ENCODE assay signal across 26 mouse cellular contexts in the genomic region with DNA sequence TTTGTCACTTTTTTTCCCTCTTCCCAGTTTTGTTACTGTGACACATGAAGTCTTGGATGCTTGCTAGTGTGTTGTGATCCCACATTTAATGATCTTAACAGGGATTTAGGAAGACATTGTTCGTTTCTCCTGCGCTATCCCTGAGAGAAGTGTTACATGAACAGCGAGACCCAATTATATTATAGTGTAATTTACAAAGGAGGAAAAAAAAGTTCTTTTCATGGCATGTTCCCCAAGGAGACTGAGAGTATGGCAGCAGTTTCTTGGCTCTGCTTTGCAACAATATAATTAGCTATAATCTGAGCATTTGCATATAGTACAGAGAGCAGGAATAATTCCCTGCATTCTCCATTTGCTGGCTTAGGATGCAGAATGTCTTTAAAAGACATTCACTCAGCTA.
DNase-seq lines count a peak whose midpoint lies in the region; ATAC-seq and TF ChIP-seq lines count a peak whose summit lies in the region.
"Had no signal": no experiment of that assay in that cellular context is flagged by ENCODE, and none has a peak within 500 bp of the region (broad histone marks: within the 10 kb centered on the region; RNA-seq: fewer than 3 reads in every experiment).

No protein-coding gene starts in this region.

- H3K27me3 ChIP-seq in forebrain, embryonic 12.5 days: peaks cover 3% of the 10 kb centered on the region; the same call in 1 of the 2 replicates
- H3K27me3 ChIP-seq in forebrain, embryonic 11.5 days (ENCODE audit: control insufficient read depth, insufficient read depth, low read length): no peaks in the 10 kb centered on the region
- H3K27me3 ChIP-seq in midbrain, embryonic 14.5 days (ENCODE audit: control insufficient read depth, insufficient read depth, low read length): no peaks in the 10 kb centered on the region
- no peaks in the 10 kb centered on the region for H3K27me3 ChIP-seq in midbrain, embryonic 16.5 days (ENCODE audit: control insufficient read depth, insufficient read depth, low read depth, low read length)
- peaks cover 9% of the 10 kb centered on the region for H3K27me3 ChIP-seq in forebrain, postnatal 0 days (ENCODE audit: insufficient read depth, low read length)
- H3K27me3 ChIP-seq in hindbrain, embryonic 14.5 days (ENCODE audit: control insufficient read depth, insufficient read depth, low read length): no peaks in the 10 kb centered on the region
- H3K27me3 ChIP-seq: heart, embryonic 15.5 days had no signal

- peaks cover 6% of the 10 kb centered on the region; the same call in 1 of the 2 replicates for H3K9me3 ChIP-seq in forebrain, embryonic 12.5 days
- peaks cover 8% of the 10 kb centered on the region for H3K9me3 ChIP-seq in forebrain, embryonic 11.5 days (ENCODE audit: control insufficient read depth, low read length)
- peaks cover 7% of the 10 kb centered on the region; the same call in 1 of the 2 replicates for H3K9me3 ChIP-seq in midbrain, embryonic 14.5 days (ENCODE audit: control insufficient read depth, low read length)
- H3K9me3 ChIP-seq in midbrain, embryonic 16.5 days (replicated peaks; ENCODE audit: control insufficient read depth, low read length, poor library complexity, severe bottlenecking): peaks cover 3% of the 10 kb centered on the region; the same call in 1 of the 2 replicates
- peaks cover 7% of the 10 kb centered on the region; the same call in 1 of the 2 replicates for H3K9me3 ChIP-seq in forebrain, postnatal 0 days (ENCODE audit: low read length)
- peaks cover 10% of the 10 kb centered on the region; the same call in 1 of the 2 replicates for H3K9me3 ChIP-seq in hindbrain, embryonic 14.5 days (ENCODE audit: control insufficient read depth, low read length)
- H3K9me3 ChIP-seq: G1E; heart, embryonic 15.5 days had no signal

- peak; percentile 39; the same call in 1 of the 2 replicates for ATAC-seq in forebrain, embryonic 12.5 days (ENCODE audit: low FRiP score)
- no peak for ATAC-seq in forebrain, embryonic 11.5 days (replicated peaks; ENCODE audit: low FRiP score)
- ATAC-seq in midbrain, embryonic 14.5 days (ENCODE audit: low FRiP score, low TSS enrichment): no peak
- no peak for ATAC-seq in midbrain, embryonic 16.5 days
- peak; percentile 63; the same call in 1 of the 2 replicates for ATAC-seq in forebrain, postnatal 0 days
- no peak for ATAC-seq in megakaryocyte, adult 5-6 weeks (ENCODE audit: poor library complexity, severe bottlenecking)
- no peak for ATAC-seq in hindbrain, embryonic 14.5 days (ENCODE audit: low FRiP score)
- ATAC-seq: CD4-positive, CD25-positive, alpha-beta regulatory T cell, adult 4 months; hindbrain, embryonic 16.5 days; inflammation-experienced regulatory T-cells, adult 6 months; intestine, postnatal 0 days had no signal

- H3K4me1 ChIP-seq in forebrain, embryonic 12.5 days: peaks cover 8% of the 10 kb centered on the region
- no peaks in the 10 kb centered on the region for H3K4me1 ChIP-seq in forebrain, embryonic 11.5 days (replicated peaks; ENCODE audit: control insufficient read depth, insufficient read depth, low read length)
- no peaks in the 10 kb centered on the region for H3K4me1 ChIP-seq in midbrain, embryonic 14.5 days (ENCODE audit: control insufficient read depth, insufficient read depth, low read length)
- 0 out of 2 replicates have a peak, but pooled peaks cover 2% of the 10 kb centered on the region for H3K4me1 ChIP-seq in midbrain, embryonic 16.5 days (ENCODE audit: control insufficient read depth, insufficient read depth, low read length)
- H3K4me1 ChIP-seq in forebrain, postnatal 0 days (ENCODE audit: insufficient read depth): no peaks in the 10 kb centered on the region
- no peaks in the 10 kb centered on the region for H3K4me1 ChIP-seq in hindbrain, embryonic 14.5 days (replicated peaks; ENCODE audit: control insufficient read depth, insufficient read depth, low read length)
- H3K4me1 ChIP-seq: embryonic facial prominence, embryonic 10.5 days; heart, embryonic 15.5 days; hindbrain, embryonic 10.5 days had no signal

- TF ChIP-seq CTCF in forebrain, postnatal 0 days (IDR thresholded peaks at IDR 0.05; ENCODE audit: low read depth): no peak

- no peak overlapping the region for H3K27ac ChIP-seq in forebrain, embryonic 12.5 days
- no peak overlapping the region for H3K27ac ChIP-seq in forebrain, embryonic 11.5 days (ENCODE audit: low read depth, low read length)
- H3K27ac ChIP-seq in midbrain, embryonic 14.5 days (replicated peaks; ENCODE audit: low read depth, low read length): no peak overlapping the region
- H3K27ac ChIP-seq in midbrain, embryonic 16.5 days (ENCODE audit: low read length): no peak overlapping the region
- H3K27ac ChIP-seq in forebrain, postnatal 0 days (ENCODE audit: low read depth, low read length): no peak overlapping the region
- H3K27ac ChIP-seq in hindbrain, embryonic 14.5 days: no peak overlapping the region
- H3K27ac ChIP-seq: embryonic facial prominence, embryonic 10.5 days; heart, adult 2 months; heart, embryonic 15.5 days; hindbrain, embryonic 10.5 days had no signal

- H3K4me3 ChIP-seq in forebrain, embryonic 12.5 days (replicated peaks): no peak overlapping the region
- no peak overlapping the region for H3K4me3 ChIP-seq in forebrain, embryonic 11.5 days (ENCODE audit: low read depth, low read length)
- no peak overlapping the region for H3K4me3 ChIP-seq in midbrain, embryonic 14.5 days (replicated peaks; ENCODE audit: low read depth, low read length)
- no peak overlapping the region for H3K4me3 ChIP-seq in midbrain, embryonic 16.5 days (ENCODE audit: low read depth, low read length)
- H3K4me3 ChIP-seq in forebrain, postnatal 0 days (ENCODE audit: low read depth, low read length): no peak overlapping the region
- no peak overlapping the region for H3K4me3 ChIP-seq in hindbrain, embryonic 14.5 days (replicated peaks; ENCODE audit: low read length)
- H3K4me3 ChIP-seq: embryonic facial prominence, embryonic 10.5 days; erythroblast, embryonic 14.5 days; heart, adult 2 months; heart, embryonic 15.5 days; hindbrain, embryonic 10.5 days had no signal

- H3K4me2 ChIP-seq in forebrain, embryonic 12.5 days: no peak overlapping the region
- no peak overlapping the region for H3K4me2 ChIP-seq in forebrain, embryonic 11.5 days (ENCODE audit: low read depth, low read length, severe bottlenecking)
- H3K4me2 ChIP-seq in midbrain, embryonic 14.5 days (ENCODE audit: low read length): no peak overlapping the region
- no peak overlapping the region for H3K4me2 ChIP-seq in midbrain, embryonic 16.5 days (ENCODE audit: low read length)
- H3K4me2 ChIP-seq in forebrain, postnatal 0 days (ENCODE audit: low read depth): no peak overlapping the region
- H3K4me2 ChIP-seq in hindbrain, embryonic 14.5 days (replicated peaks): no peak overlapping the region
- H3K4me2 ChIP-seq: heart, embryonic 11.5 days; heart, embryonic 15.5 days had no signal

- no peak overlapping the region for H3K9ac ChIP-seq in forebrain, embryonic 12.5 days
- H3K9ac ChIP-seq in forebrain, embryonic 11.5 days (ENCODE audit: low read length): no peak overlapping the region
- H3K9ac ChIP-seq in midbrain, embryonic 14.5 days (replicated peaks; ENCODE audit: low read length): no peak overlapping the region
- H3K9ac ChIP-seq in midbrain, embryonic 16.5 days (ENCODE audit: low read depth, low read length): no peak overlapping the region
- H3K9ac ChIP-seq in forebrain, postnatal 0 days: no peak overlapping the region
- no peak overlapping the region for H3K9ac ChIP-seq in hindbrain, embryonic 14.5 days
- H3K9ac ChIP-seq: heart, embryonic 15.5 days had no signal

- DNase-seq in forebrain, embryonic 11.5 days (ENCODE audit: low spot score): no peak
- DNase-seq in midbrain, embryonic 14.5 days: peak; percentile 35
- peak; percentile 23 for DNase-seq in forebrain, postnatal 0 days
- no peak for DNase-seq in hindbrain, embryonic 14.5 days (ENCODE audit: low spot score)
- DNase-seq: adrenal gland, adult 8-10 months; adrenal gland, postnatal 36 days; B cell, adult 2 months; cerebellum, adult 2 months; cerebellum, postnatal 10 days; gastrocnemius, postnatal 10 days; heart, adult 2 months; heart, postnatal 14 days; kidney, adult 8-10 months had no signal

- no peaks in the 10 kb centered on the region for H3K36me3 ChIP-seq in forebrain, embryonic 12.5 days (replicated peaks)
- H3K36me3 ChIP-seq in forebrain, embryonic 11.5 days (ENCODE audit: control insufficient read depth, insufficient read depth, low read length): no peaks in the 10 kb centered on the region
- no peaks in the 10 kb centered on the region for H3K36me3 ChIP-seq in midbrain, embryonic 14.5 days (ENCODE audit: control insufficient read depth, insufficient read depth, low read length)
- H3K36me3 ChIP-seq in midbrain, embryonic 16.5 days (ENCODE audit: control insufficient read depth, insufficient read depth, low read length): no peaks in the 10 kb centered on the region
- no peaks in the 10 kb centered on the region for H3K36me3 ChIP-seq in forebrain, postnatal 0 days (ENCODE audit: insufficient read depth)
- no peaks in the 10 kb centered on the region for H3K36me3 ChIP-seq in hindbrain, embryonic 14.5 days (replicated peaks; ENCODE audit: control insufficient read depth, insufficient read depth)
- H3K36me3 ChIP-seq: embryonic facial prominence, embryonic 10.5 days; G1E; heart, embryonic 15.5 days; hindbrain, embryonic 10.5 days had no signal

- WGBS in forebrain, embryonic 12.5 days: 32% methylated on average over 3 of the region's 3 CpGs
- 49% methylated on average over 3 of the region's 3 CpGs for WGBS in forebrain, embryonic 11.5 days
- 45% methylated on average over 3 of the region's 3 CpGs for WGBS in midbrain, embryonic 14.5 days
- 43% methylated on average over 3 of the region's 3 CpGs for WGBS in midbrain, embryonic 16.5 days
- 26% methylated on average over 3 of the region's 3 CpGs for WGBS in forebrain, postnatal 0 days
- WGBS in hindbrain, embryonic 14.5 days: 63% methylated on average over 3 of the region's 3 CpGs

Comparison
In these comparisons a context has a peak if more than half of its experiments do, and no peak if none do; other contexts are left out.
1. ATAC-seq: peak in forebrain, embryonic 12.5 days (single experiment) and forebrain, postnatal 0 days (single experiment); none in forebrain, embryonic 11.5 days (single experiment), midbrain, embryonic 14.5 days (single experiment), midbrain, embryonic 16.5 days (single experiment), megakaryocyte, adult 5-6 weeks (single experiment) and hindbrain, embryonic 14.5 days (single experiment).
2. DNase-seq: peak in midbrain, embryonic 14.5 days (single experiment) and forebrain, postnatal 0 days (single experiment); none in forebrain, embryonic 11.5 days (single experiment) and hindbrain, embryonic 14.5 days (single experiment).